Mouse (Mus musculus): ENCODE measurements around the gene Smpdl3b.

Gene Smpdl3b

DNA sequence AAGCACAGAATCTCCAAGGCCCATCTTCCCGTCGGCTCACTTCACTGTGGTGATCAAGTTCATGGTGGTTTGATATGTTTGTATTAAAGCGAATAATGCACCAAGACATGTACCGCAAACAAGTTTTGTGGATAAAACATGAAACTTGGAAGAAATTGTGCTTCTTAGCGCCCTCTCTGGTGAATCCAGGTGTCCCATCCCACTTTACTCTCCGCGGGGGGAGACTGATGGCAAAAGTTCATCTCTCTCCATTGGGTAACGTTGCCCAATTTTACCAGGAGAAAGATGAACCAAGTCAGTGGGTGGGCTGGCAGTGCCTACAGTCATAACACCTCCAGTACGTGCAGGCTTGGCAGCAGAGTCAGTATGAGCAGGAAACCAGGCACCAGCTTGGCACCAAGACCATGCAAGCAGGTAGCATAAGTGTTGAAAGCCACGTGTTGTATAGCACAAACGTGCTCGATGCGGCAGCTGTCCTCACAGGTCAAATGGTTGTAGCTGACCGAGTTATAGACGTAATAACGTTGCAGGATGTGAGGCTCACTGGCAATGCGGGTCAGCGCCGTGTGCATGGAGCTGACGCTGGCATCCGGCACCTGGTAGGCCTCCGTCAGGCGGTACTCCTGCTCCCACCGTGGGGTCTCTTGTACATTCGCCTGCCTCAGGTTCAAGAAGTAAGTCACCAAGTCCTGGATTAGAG, 23.8 kb downstream of the Smpdl3b start:
- DNase-seq, result no peak

DNA sequence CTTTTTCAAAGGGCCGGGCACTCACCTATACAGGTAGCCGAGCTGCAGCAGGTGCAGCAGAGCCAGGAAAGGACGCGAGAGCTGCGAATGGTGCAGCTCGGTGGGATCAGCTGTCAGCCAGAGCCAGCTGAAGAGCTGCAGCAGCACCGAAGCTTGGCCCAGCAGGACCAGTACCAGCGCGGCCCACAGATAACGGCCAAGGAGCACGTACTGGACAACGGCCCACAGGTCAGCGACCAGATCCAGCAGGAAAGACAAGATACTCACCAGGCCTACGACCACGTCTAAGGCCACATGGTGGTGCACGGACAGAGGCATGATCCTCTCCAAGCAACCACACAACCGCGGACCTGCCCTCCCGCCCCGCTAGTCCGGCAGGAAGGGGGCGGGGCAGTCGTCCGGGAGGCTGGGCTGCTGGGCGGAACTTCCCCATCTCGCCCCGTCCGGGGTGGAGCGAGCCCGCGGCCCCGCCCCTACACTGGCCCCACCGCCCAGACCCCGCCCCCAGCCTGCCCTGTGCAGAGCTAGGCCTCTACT, 24.8 kb downstream of the Smpdl3b start, which contains the start of gene Xkr8:
Gene Xkr8 (minus strand): TSS at position 399 of the 537 bp plus-strand sequence.
- peak; percentile 98 for DNase-seq

DNA sequence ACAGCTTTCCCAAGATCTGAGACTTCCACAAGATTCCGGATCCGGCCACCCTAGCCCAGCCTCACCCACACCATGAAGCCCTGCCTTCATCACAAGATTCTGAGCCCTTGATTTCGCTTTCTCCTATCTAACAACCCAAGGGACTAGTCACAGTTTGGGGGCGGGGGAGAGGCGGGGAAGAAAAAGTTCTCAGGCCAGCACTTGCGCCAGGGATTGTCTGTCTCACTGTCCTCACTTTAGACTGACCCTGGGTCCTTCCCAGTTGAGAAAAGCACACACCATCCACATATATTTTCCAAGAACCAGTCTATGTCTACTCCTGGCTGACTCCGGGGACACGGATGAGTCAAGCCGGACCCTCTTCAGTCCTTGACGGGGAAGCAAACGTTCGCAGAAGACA, 25.4 kb downstream of the Smpdl3b start:
- DNase-seq, result no peak

DNA sequence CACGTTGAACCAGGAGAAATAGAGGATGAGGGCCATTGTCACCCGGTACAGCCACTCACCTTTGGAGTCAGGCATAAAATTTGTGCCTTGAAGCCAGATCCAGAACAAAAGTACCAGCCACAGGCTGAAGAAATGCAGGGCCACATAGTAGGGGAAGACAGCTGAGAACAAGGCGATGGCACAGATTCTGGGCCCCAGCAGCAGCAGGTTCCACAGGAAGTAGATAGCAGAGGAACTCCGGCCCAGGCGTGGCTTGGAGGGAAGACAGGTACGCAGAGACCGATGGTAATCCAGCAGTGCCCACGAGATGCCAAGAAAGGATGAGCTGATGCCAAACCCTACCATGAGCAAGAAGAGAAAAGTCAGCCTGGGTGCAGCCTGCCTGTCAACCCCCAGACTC, 28.8 kb downstream of the Smpdl3b start:
- DNase-seq, result no peak

DNA sequence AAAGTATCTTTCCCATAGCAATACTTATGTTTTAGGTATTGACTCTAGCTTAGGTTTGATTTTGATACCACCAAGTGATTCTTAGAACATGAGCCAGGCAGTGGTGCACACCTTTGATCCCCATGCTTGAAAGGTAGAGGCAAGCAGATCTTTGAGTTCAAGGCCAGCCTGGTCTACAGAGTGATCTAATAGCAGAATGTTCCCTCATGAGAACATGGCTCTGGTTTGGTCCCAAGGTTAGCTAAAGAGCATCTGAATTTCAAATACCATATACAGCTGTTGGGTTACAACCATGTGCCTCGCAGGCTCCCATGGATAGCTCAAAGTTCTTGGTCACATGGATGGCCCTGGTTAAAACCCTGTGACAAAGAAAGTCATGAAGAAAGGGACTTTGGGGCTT, 38.8 kb downstream of the Smpdl3b start:
- DNase-seq, result no peak

DNA sequence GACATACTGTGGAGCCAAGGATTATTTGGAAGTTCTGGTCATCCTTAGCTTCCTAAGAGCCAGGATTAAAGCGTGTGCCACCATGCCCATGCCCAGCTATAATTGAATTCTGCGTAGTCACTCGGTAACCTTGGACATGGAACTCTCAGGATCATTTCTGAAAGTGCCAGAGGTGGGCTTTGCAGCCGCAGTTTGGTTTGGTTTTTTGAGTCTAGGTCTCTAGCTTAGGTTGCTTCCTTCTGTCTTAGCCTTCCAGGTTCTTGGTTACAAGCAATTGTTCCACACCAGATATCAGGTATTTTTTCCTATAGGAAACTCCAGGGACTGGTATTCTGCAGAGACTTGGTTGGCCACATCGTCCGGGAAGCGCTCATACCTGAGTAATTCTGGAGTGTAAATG, 43.9 kb downstream of the Smpdl3b start:
- no peak for DNase-seq

DNA sequence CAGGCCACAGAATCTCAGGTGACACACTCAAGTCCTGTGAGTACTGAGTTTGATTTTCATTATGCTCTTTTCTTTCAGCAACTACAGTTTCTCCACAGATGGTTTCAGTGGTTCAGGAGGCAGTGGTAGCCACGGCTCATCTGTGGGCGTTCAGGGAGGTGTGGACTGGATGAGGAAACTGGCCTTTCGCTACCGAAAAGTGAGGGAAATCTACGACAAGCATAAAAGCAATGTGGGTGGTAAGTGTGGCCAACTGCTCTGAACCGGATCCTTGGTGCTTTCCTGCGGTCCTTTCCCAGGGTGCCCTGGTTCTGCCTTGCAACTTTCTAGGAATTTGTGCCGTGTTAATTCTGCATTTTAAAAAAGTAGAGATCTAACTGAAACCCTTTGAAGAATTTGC, 50.2 kb downstream of the Smpdl3b start:
- no peak for DNase-seq

DNA sequence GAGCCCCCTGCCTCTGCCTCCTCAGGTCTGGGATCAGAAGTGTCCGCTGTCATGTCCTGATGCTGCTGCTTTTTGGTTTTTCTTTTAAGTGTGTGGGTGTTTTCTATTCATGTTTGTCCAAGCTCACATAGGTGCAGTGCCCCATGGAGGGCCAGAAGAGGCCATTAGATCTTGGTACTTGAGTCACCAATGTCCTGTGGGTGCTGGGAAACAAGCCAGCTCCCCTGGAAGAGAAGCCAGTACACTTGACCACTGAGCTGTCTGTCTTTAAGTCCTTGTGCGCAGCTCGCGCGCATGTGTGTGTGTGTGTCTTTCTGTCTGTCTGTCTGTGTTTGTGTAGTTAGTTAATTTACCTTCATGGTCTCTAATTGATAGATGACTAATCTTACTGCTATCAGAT, 55.0 kb downstream of the Smpdl3b start:
- no peak for DNase-seq

DNA sequence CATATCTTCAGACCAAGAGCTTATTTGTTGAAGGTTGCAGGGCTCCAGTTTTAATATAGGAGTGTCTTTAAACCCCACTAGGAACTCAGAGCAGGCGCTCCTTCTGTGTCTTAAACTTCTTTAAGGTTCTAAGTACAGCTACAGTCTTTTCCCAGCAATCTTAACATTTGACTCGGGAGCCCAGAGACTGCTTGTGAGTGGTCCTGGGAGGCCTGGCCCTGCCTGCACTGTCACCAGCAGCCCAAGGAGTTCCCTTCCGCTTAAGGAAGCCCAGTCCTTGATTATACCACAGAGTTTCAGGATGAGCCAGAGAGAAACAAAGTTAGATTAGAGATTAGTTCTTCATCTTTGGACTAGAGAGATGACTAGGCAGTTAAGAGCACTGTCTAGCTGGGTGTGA, 63.7 kb downstream of the Smpdl3b start:
- no peak for DNase-seq

DNA sequence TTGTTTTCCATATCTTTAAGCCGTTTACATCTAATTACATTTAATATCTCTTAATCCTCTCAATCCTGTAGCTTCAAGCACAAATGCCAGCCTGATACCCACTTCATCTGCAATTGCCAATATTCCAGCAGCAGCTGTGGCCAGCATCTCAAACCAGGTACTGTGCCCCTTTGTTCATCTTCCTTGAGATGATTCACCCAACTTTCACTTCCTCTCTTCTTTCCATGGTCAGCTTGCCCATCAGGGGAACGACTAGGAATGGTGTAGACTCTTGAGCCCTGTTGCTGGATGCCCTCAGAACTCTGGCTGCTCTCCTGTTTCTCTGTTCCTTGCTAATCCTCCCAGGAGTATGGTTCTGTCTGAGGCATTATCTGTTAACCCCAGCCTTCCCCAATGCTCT, 67.4 kb downstream of the Smpdl3b start:
- DNase-seq, result no peak

Measured in kidney, postnatal 10 days (tissue).